Mouse (Mus musculus): ENCODE results near the gene Kdm2b. TPM values are rescaled to one million over a fixed set of nuclear protein-coding genes. Genes with fewer than 3 reads are reported as not detected.

Gene Kdm2b
- total RNA-seq, 2 experiments from 2014 or later, result 35.0 to 36.7 TPM

DNA sequence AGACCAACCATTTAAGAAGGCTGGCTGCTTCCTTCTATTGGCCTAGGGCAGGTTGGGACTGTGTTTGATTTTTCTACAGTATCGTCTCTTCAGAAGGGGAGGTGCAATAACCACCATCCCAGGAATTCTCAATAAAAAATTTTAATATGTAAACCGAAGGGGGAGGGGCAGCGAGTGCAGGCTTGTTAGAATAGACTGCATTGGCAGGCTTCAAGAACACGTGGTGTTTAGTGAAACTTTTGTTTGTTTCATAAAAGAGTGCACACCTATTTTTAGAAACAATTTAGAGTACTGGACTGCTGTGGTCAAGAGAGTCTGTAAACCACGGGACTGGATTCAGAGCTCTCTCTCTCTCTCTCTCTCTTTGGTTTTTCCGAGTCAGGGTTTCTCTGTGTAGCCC, 33.4 kb upstream of the Kdm2b start:
- TF ChIP-seq CTCF (conservative IDR thresholded peaks at IDR 0.05), result no peak
- no peak for DNase-seq (ENCODE audit: low spot score in 2 of 2)
- Histone ChIP-seq H3K27ac (no peak overlapping the region), H3K4me3 (no peak overlapping the region)

DNA sequence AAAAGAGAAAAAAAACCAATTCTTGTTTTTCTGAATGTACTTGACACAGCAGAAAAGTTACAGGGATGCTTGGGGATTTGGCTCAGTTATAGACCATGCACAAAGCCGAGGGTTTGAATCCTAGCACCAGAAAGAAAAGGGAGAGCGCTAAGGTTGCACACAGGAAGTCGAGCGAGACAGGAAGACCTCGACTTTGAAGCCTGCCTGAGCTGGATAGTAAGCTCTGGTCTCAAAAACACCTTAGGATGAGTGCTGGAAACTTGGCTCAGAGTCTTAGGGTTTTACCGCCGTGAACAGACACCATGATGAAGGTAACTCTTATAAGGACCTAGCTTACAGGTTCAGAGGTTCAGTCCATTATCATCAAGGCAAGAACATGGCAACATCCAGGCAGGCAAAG, 31.8 kb upstream of the Kdm2b start:
- Histone ChIP-seq H3K4me3 (no peak overlapping the region), H3K27ac (no peak overlapping the region)
- DNase-seq (ENCODE audit: low spot score in 2 of 2), result no peak
- TF ChIP-seq CTCF (conservative IDR thresholded peaks at IDR 0.05), result no peak

DNA sequence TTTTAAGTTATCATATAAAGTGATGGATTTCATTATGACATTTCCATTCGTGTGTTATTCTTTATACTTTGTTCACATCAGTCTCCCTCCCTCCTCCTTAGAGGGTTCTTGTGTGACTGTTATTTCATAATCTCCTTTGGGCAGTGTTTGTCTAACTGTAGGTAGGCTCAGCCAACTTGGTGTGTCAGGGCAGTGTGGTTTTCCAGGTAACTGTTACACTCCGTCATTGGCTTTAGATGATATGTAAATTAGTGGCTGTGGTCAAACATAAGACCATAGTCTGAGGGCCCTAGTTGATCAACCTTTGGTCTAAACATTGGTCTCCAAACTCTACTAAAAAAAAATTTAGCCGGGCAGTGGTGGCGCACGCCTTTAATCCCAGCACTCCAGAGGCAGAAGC, 30.8 kb upstream of the Kdm2b start:
- Histone ChIP-seq H3K27ac (peak overlapping the region; percentile 84; the same call in 1 of the 2 replicates), H3K4me3 (no peak overlapping the region)
- DNase-seq (ENCODE audit: low spot score in 2 of 2), result no peak
- no peak for TF ChIP-seq CTCF (conservative IDR thresholded peaks at IDR 0.05)

DNA sequence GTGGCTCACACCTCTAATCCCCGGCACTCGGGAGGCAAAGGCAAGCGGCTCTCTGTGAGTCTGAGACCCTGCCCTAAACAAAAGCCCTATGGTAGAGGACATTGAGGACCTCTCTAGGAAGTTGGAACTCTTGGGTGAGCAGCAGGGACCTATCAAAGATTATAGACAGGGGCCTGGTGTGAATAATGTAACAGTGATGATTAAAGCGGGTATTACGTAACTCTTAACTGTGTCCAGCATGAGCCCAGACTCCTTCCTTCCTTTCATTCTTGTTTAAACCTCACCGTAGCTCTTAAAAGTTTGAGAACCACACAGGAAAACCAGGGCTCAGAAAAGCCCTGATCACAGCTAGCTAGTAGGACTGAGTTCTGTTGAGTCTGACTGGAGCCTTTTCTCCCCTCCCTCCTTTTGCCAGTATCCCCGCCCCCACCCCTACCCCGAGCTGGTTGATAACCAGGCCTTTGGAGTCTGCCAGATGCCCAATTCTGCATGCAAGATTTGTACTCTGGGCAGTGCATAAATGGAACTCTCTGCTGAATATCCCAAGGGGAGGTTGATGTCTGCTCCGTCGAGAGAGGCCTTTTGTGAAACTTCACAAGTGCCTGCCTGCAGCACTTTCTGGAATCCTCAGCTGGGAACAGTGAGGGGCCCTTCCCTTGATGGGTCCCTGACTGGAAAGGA, 29.9 kb upstream of the Kdm2b start:
- no peak for DNase-seq (ENCODE audit: low spot score in 2 of 2)
- H3K4me3 ChIP-seq, result no peak overlapping the region
- no peak for TF ChIP-seq CTCF (conservative IDR thresholded peaks at IDR 0.05)
- peak overlapping the region; percentile 84 for H3K27ac ChIP-seq

DNA sequence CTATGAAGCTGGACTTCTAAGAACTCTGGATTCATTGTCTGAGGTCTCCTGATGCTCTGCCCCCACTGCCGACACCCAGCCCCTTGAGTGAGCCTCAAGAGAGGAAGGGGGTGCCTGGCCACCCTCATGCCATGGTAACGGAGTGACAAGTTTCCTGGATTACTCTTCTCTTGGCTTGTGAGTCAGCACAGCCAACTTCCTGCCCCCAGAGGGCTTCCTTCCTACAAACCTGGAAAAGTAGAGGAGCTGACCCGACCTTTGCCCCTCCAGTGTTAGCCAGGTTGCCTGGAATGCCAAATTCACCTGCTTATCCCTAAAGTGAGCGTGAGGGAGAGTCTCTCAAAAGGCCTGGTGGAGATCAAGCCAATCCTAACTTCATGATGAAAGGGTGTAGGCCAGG, 27.9 kb upstream of the Kdm2b start:
- no peak for DNase-seq (ENCODE audit: low spot score in 2 of 2)
- Histone ChIP-seq H3K27ac (no peak overlapping the region), H3K4me3 (no peak overlapping the region)
- TF ChIP-seq CTCF (conservative IDR thresholded peaks at IDR 0.05), result no peak

DNA sequence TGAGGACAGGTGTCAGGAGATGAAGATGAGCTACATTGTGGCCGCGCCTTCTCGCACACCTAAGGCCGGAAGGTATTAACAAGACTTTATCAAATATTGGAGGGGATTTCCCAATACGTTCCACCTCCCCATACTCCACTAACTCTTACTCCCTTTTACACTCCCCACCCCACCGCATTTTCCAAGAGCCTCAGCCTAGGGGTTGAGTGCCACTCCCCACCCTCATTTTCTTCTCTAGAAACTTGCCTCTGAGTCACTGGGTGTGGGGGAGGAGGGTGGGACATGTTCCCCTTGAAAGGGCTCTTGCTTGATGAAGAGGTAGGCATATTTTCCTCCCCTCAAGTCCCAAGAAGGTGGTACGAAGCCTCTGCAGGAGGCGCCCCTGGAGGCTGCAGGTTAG, 26.3 kb upstream of the Kdm2b start:
- no peak for TF ChIP-seq CTCF (conservative IDR thresholded peaks at IDR 0.05)
- Histone ChIP-seq H3K4me3 (peak overlapping the region; percentile 75), H3K27ac (peak overlapping the region; percentile 89)
- DNase-seq (ENCODE audit: low spot score in 2 of 2), result no peak

DNA sequence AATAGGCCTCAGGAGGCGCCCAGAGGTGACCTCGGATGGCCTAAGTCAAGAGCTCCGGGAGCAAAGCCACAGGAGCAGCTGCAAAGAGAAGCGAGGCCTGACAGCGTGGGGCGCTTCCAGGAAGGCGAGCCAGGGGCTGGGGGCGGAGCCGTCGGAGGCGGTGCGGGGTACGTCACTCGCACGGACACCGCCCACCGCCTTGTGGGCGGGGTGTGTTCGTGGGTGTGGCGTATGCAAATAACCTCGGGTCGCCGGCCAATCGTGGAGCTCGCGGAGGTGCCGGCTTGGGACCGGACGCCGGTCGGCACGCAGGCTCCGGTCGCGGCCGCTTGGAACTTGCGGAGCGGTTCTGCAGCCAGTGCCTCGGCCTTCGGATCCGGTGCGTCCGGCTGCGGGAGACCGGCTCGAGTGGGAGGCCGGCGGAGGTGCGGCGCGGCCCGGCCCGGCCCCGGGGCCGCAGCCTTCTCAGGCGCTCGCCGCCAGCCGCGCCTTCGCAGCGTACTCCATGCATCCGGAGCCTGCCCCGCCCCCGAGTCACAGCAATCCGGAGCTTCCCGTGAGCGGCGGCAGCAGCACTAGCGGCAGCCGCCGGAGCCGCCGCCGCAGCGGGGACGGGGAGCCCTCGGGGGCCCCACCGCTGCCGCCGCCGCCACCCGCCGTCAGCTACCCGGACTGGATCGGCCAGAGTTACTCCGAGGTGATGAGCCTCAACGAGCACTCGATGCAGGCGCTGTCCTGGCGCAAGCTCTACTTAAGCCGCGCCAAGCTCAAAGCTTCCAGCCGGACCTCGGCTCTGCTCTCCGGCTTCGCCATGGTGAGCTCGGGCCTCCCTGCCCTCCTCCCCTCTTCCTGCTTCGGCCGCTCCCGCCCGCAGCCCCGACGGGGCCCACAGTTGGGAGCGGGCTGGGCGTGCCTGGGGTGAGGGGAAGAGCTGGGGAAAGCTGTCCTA, 25.4 kb upstream of the Kdm2b start, which contains the start of gene Orai1:
Orai1 (plus strand) TSS at position 322 of the 949 bp plus-strand sequence.
- Histone ChIP-seq H3K4me3 (peak within 1 kb of the TSS; percentile 75), H3K27ac (peak within 1 kb of the TSS; percentile 89)
- TF ChIP-seq CTCF (conservative IDR thresholded peaks at IDR 0.05), result peak; percentile 44
- DNase-seq (ENCODE audit: low spot score in 2 of 2), result peak; percentile 96 to 97

DNA sequence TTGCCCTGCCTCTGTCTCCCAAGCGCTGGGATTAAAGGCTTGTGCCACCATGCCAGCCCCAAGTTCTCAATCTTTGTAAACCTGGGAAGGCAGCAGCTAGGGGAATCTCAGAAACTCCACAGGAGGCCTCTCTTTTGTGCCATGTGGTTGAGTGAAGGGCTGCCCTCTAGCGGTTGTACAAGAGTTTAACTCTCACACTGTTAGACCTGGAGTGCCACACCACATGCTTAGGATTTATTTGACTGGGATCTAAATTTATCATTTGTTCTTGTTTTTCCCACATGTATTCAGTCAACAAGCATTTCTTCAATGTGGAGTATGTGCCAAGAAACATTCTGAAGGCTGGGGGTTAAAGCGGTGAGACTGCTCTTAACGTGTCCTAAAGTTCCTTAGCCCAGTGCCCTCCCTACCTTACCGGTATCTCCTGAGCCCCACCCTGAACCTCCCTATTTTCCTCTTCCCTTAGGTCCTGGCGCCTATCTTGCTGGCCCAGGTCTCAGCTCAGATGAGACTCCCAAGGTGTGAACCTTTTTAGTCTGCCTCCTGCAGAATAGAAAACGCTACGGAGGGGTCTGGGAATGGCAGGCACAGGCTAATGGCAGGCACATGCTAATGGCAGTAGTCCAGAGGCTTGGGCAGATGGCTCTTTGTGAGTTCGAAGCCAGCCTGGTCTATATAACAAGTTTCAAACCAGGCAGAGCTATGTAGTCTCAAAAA, 24.1 kb upstream of the Kdm2b start:
- Histone ChIP-seq H3K4me3 (no peak overlapping the region; the same call in 1 of the 2 replicates), H3K27ac (peak overlapping the region; percentile 89)
- TF ChIP-seq CTCF (conservative IDR thresholded peaks at IDR 0.05), result peak; percentile 91
- peak; percentile 70 to 74 for DNase-seq (ENCODE audit: low spot score in 2 of 2)

DNA sequence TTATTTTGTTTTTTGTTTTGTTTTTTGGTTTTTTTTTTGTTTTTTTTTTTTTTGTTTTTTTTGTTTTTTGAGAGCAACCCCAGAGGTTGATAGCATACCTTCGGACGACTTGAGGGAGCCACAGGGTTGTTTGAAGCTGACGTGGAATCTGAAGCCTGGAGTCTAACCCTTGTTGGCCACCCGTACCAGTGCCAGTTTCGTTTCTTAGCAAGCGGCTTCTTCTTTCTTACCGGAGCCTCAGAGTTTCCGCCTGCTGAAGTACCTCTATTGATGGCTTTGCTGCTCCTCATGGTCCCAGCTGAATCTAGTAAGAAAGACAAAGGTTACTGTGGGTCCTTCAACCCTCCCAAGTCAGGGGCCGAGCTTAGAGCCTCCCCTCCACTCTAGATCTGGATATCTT, 22.1 kb upstream of the Kdm2b start:
- TF ChIP-seq CTCF (conservative IDR thresholded peaks at IDR 0.05), result no peak
- DNase-seq (ENCODE audit: low spot score in 2 of 2), result no peak
- Histone ChIP-seq H3K4me3 (no peak overlapping the region), H3K27ac (no peak overlapping the region)

DNA sequence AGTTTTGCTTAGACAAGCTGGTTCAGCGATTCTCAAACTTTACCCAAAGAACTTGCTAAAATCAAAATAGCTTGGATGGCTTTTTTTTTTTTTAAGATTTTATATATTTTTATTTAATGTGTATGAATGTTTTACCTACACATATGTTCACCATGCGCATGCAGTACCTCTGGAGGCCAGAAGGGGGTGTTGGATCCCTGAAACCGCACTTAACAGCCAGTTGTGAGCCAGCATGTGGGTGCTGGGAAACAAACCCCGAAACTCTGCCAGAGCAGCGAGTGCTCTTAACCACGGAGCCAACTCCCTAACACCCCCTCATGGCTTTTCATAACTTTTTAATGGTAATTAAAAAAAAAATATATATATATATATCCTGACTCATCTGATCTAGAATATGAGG, 21.2 kb upstream of the Kdm2b start:
- no peak overlapping the region for H3K4me3 ChIP-seq
- no peak for DNase-seq (ENCODE audit: low spot score in 2 of 2)
- TF ChIP-seq CTCF (conservative IDR thresholded peaks at IDR 0.05), result peak; percentile 73
- H3K27ac ChIP-seq, result no peak overlapping the region

DNA sequence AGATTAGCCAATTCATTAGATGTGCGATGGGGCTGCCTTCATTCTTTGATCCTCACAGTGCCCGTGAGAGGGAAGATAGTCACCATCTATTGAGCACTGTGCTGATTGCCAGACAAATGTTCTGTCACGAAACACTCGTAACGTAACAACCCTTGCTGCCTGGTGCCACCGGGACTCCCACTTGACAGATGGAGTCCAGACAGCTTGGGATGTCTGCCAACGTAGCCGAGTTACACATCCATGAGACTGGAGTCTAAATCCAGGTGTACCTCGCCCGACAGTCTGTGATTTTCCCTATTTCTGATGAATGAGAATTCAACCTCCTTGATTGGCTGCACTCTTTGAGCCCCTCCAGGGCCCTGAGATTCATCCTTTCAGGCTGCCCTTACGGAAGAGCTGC, 20.2 kb upstream of the Kdm2b start:
- peak overlapping the region; percentile 53 for H3K27ac ChIP-seq
- H3K4me3 ChIP-seq, result no peak overlapping the region
- no peak for TF ChIP-seq CTCF (conservative IDR thresholded peaks at IDR 0.05)
- peak in 1 of 2 experiments; percentile 52 for DNase-seq (ENCODE audit: low spot score in 2 of 2)

DNA sequence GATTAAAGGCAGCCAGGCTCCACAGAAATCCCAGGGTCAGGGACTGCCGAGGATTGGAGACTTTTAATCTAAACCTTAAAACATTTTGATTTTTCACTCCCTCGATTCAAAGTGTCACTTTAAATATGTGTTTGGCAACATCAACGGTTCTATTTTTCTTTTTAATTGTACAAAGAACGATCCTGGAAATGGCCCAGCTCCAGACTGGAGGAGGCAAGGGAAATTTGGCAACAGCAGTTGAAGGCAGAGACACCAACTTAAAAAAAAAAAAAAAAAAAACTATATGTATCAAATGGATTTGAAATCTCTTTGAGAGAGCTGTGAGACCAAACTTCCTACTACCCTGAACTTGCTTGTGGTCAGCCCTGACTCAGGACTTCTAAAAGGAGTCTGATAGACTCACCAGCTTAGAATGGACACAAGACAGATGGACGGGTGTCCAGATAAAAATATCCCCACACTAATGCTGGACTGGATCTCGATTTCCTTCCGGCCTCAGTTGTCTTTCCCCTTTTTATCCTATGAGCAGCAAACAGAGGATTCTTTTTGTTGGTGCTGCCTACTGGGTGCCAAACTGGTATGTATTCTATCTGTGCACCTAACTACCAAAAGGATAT, 19.4 kb upstream of the Kdm2b start:
- H3K27ac ChIP-seq, result peak overlapping the region; percentile 64
- no peak overlapping the region for H3K4me3 ChIP-seq
- peak; percentile 61 to 69 for DNase-seq (ENCODE audit: low spot score in 2 of 2)
- TF ChIP-seq CTCF (conservative IDR thresholded peaks at IDR 0.05), result no peak
